Mouse (Mus musculus) forebrain, embryonic 12.5 days (tissue): ENCODE results near the gene Vmn1r71. TPM values are rescaled to one million over a fixed set of nuclear protein-coding genes. Genes with fewer than 3 reads are reported as not detected.
"Not testable (repeated sequence)": the region's sequence is repeated elsewhere in the genome, so short reads cannot be mapped to it uniquely, and the experiment has no call there.

Source experiments
- ATAC-seq: fragments of 200-750 bp; cut with Nextera tagmentation; 2 replicates; pipeline ENCODE4 v1.8.0; 2017; ENCODE audit warnings: moderate TSS enrichment; ENCODE audit not compliant: low FRiP score
- H3K27ac ChIP-seq: fragments of 300-500 bp; sonication (generic); 2 replicates; pipeline ENCODE4 v1.5.1; 2016; ENCODE audit warnings: mild to moderate bottlenecking
- H3K27me3 ChIP-seq: fragments of 300-500 bp; sonication (generic); 2 replicates; pipeline ENCODE4 v1.6.1; 2016; ENCODE audit warnings: mild to moderate bottlenecking
- H3K36me3 ChIP-seq: fragments of 300-500 bp; sonication (generic); replicated peaks from 2 replicates; pipeline ENCODE4 v1.6.1; 2016; ENCODE audit warnings: mild to moderate bottlenecking
- H3K4me1 ChIP-seq: fragments of 300-500 bp; sonication (generic); 2 replicates; pipeline ENCODE4 v1.6.1; 2016
- H3K4me2 ChIP-seq: fragments of 300-500 bp; sonication (generic); 2 replicates; pipeline ENCODE4 v1.6.1; 2016; ENCODE audit warnings: mild to moderate bottlenecking, moderate library complexity
- H3K4me3 ChIP-seq: fragments of 300-500 bp; sonication (generic); replicated peaks from 2 replicates; pipeline ENCODE4 v1.5.1; 2016; ENCODE audit warnings: mild to moderate bottlenecking
- H3K9ac ChIP-seq: fragments of 300-500 bp; sonication (generic); 2 replicates; pipeline ENCODE4 v1.6.1; 2016; ENCODE audit warnings: mild to moderate bottlenecking
- H3K9me3 ChIP-seq: fragments of 300-500 bp; sonication (generic); 2 replicates; pipeline ENCODE4 v1.6.1; 2016
- polyA plus RNA-seq: library from polyadenylated mRNA; unstranded; fragments of >200 nt; fragmentation: Nextera tagmentation; extraction: Ambion mirVana; gene quantifications from 2 replicates; pipeline ENCODE4 v1.2.1, GENCODE M21; 2016

Gene Vmn1r71
- not detected in 2 replicates for polyA plus RNA-seq

DNA sequence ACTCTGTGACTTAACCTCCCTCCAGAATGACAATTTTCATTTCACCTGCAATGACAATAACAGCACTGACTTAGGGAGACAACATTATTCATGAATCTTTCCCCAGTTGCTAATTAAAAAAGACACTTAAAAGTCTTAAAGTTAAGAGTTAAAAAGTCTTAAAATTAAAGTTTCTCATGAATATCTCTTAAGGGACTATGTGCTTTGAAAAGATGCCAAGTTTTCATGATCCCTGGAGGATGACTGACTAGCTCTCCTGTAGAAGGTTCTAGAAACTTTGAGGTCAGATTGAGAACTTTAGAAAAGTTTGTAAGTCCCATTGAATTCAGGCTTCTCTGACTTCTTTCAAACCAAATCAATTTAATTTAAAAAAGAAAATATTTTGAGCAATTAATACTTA is at the start of gene Vmn1r71:
Gene Vmn1r71, minus strand, starts transcription at position 101 of the 400 bp plus-strand sequence.
- H3K4me1 ChIP-seq: no peaks in the 10 kb centered on the region
- no peak within 1 kb of the TSS for H3K9ac ChIP-seq
- ATAC-seq: no peak
- H3K9me3 ChIP-seq: peaks cover 23% of the 10 kb centered on the region
- H3K27ac ChIP-seq: no peak within 1 kb of the TSS
- H3K4me2 ChIP-seq: no peak within 1 kb of the TSS
- no peaks in the 10 kb centered on the region for H3K36me3 ChIP-seq
- H3K27me3 ChIP-seq: no peaks in the 10 kb centered on the region
- H3K4me3 ChIP-seq: no peak within 1 kb of the TSS

- not testable (repeated sequence) for ATAC-seq, H3K9ac ChIP-seq
- H3K9me3 ChIP-seq: peaks cover 23% of the 10 kb centered on the region
These were observed 3.4 kb upstream of the Vmn1r71 start for GRCm38 (mm10) chr7:10757551-10757950.

More at GRCm38 (mm10) chr7:10757551-10757950, 3.4 kb upstream of the Vmn1r71 start:
- H3K4me3 ChIP-seq, H3K4me2 ChIP-seq, H3K4me1 ChIP-seq, H3K27ac ChIP-seq, H3K27me3 ChIP-seq, H3K36me3 ChIP-seq: not testable (repeated sequence)

Other genes with a start within 250 kb of the Vmn1r71 start
- not detected in 2 replicates for gene Vmn1r68, start 195.9 kb downstream of the Vmn1r71 start, polyA plus RNA-seq
- not detected in 2 replicates for gene Vmn1r69, start 140.7 kb downstream of the Vmn1r71 start, polyA plus RNA-seq
- gene Vmn1r70, start 122.8 kb downstream of the Vmn1r71 start, polyA plus RNA-seq: not detected in 2 replicates
- not detected in 2 replicates for gene Nlrp4b, start 66.6 kb downstream of the Vmn1r71 start, polyA plus RNA-seq
- gene Zscan4b, start 150.7 kb upstream of the Vmn1r71 start, polyA plus RNA-seq: not detected in 2 replicates